Mouse (Mus musculus): ENCODE data around the gene Pycard.

DNA sequence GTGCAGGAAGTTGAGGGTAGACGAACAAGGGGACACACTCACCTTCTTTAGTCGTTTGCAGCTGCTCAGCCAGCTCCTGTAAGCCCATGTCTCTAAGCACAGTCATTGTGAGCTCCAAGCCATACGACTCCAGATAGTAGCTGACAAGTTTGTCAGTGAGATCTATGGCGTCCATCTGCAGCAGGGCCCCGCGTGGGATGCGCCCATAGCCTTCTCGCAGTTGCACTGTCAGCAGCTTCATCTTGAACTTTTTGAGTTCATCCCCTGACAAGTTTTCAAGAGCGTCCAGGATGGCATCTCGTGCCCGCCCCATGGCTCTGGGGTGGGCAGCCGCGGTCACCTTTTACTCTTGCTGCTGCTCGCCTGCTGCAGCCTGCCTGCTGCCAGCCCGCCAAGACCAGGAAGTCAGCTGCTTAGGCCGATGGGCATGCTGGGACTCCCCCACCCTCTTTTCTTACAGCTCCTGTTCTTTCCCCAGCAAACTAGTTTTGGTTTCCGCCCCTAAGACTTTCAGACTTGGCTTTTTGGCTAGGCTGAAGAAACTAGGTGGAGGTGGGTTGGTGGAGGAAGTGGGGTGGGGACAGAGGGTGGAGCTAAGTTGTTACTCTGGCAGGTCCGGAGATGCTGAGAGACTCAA is at the start of gene Pycard:
- no peak for TF ChIP-seq EP300 (IDR thresholded peaks at IDR 0.05; ENCODE audit: low read length)
- TF ChIP-seq JUND (conservative IDR thresholded peaks at IDR 0.05; ENCODE audit: low read depth, low read length), result no peak
- TF ChIP-seq ZNF384 (IDR thresholded peaks at IDR 0.05; ENCODE audit: low read depth, low read length), result no peak
- no peak for TF ChIP-seq CHD1 (IDR thresholded peaks at IDR 0.05; ENCODE audit: low read depth, low read length)
- TF ChIP-seq TBP (conservative IDR thresholded peaks at IDR 0.05; ENCODE audit: low read depth, low read length), result no peak
- no peak; the same call in 1 of the 2 replicates for TF ChIP-seq ZMIZ1 (IDR thresholded peaks at IDR 0.05; ENCODE audit: low read depth, low read length)

Data from CH12.LX (cell line).